25 mouse cellular contexts compared by ENCODE assay signal in the genomic region with DNA sequence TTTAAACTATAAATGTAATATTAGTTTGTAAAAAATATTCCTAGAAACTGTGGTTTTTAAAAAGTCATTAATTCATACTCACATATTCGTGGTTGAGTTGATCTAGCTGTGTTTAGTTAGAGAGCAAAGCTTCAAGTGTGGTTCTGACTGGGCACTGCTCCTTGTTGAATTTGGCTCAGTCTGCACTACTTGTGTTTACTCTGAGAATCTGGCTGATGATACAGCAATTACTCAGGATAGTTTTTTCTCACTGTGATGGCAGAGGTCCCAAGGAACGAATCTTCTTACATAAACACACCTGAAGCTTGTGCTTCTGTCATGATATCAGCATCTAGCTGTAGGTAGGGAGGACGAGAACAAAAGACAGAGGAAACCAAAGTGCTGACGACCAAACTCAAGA. TPM values are rescaled to one million over a fixed set of nuclear protein-coding genes. Genes with fewer than 3 reads are reported as not detected.
"Had no signal": no experiment of that assay in that cellular context is flagged by ENCODE, and none has a peak within 500 bp of the region (broad histone marks: within the 10 kb centered on the region; RNA-seq: fewer than 3 reads in every experiment).

No protein-coding gene starts in this region.

- DNase-seq: gastrocnemius, adult 2 months; gastrocnemius, postnatal 10 days; gastrocnemius, postnatal 25 days; heart, adult 18-20 months; heart, postnatal 10 days; kidney, adult 11 months; kidney, adult 2 months; kidney, adult 9 months; kidney, postnatal 14 days; kidney, postnatal 36 days; layer of hippocampus, adult 9-11 months; layer of hippocampus, postnatal 36 days; left cerebral cortex, postnatal 4 days had no signal

- ATAC-seq: hindbrain, embryonic 16.5 days; intestine, embryonic 16.5 days; liver, embryonic 12.5 days had no signal

- H3K4me3 ChIP-seq: gastrocnemius, adult 2 months; heart, embryonic 10.5 days; heart, embryonic 12.5 days; kidney, embryonic 15.5 days; limb, embryonic 13.5 days; limb, embryonic 15.5 days; liver, embryonic 12.5 days had no signal

- H3K36me3 ChIP-seq: heart, embryonic 10.5 days; heart, embryonic 12.5 days; kidney, embryonic 15.5 days; limb, embryonic 13.5 days; limb, embryonic 15.5 days; liver, embryonic 12.5 days had no signal

- H3K4me2 ChIP-seq: heart, embryonic 12.5 days; hindbrain, embryonic 14.5 days; kidney, embryonic 15.5 days; limb, embryonic 13.5 days; limb, embryonic 15.5 days; liver, embryonic 12.5 days had no signal

- H3K9ac ChIP-seq: heart, embryonic 12.5 days; hindbrain, embryonic 14.5 days; kidney, embryonic 15.5 days; limb, embryonic 13.5 days; limb, embryonic 15.5 days; liver, embryonic 12.5 days; liver, embryonic 14.5 days had no signal

- H3K27ac ChIP-seq: gastrocnemius, adult 2 months; heart, embryonic 10.5 days; hindbrain, embryonic 14.5 days; kidney, embryonic 15.5 days; kidney, postnatal 0 days; limb, embryonic 13.5 days; limb, embryonic 15.5 days; liver, embryonic 12.5 days; liver, embryonic 14.5 days had no signal

- H3K4me1 ChIP-seq: heart, embryonic 10.5 days; heart, embryonic 12.5 days; kidney, embryonic 15.5 days; limb, embryonic 13.5 days; limb, embryonic 15.5 days; liver, embryonic 12.5 days had no signal

- H3K9me3 ChIP-seq: heart, embryonic 10.5 days; heart, embryonic 12.5 days; kidney, embryonic 15.5 days; limb, embryonic 13.5 days; limb, embryonic 15.5 days; liver, embryonic 12.5 days had no signal

- H3K27me3 ChIP-seq: heart, embryonic 12.5 days; kidney, embryonic 15.5 days; limb, embryonic 13.5 days; limb, embryonic 15.5 days; liver, embryonic 12.5 days had no signal

RNA-seq across cellular contexts. Expression of a gene that starts 16.4 kb away (rescaled TPM):
- polyA plus RNA-seq: liver, adult 2 months had no signal
